Mouse (Mus musculus): Measurements from ENCODE around the gene Trmt6. TPM values are rescaled to one million over a fixed set of nuclear protein-coding genes. Genes with fewer than 3 reads are reported as not detected.

Trmt6 gene
- polyA plus RNA-seq, 1 experiment from 2014 or later, result 31.2 TPM

GRCm38 (mm10) chr2:132794204-132794586 lies 21.7 kb downstream of the Trmt6 start:
- 81% methylated on average over 7 of the region's 7 CpGs for WGBS
- no peak for ATAC-seq (replicated peaks; ENCODE audit: low FRiP score)

GRCm38 (mm10) chr2:132793441-132794203 lies 22.2 kb downstream of the Trmt6 start:
- Histone ChIP-seq H3K4me3 (replicated peaks) (no peak overlapping the region), H3K27ac (no peak overlapping the region), H3K27me3 (no peaks in the 10 kb centered on the region), H3K36me3 (no peaks in the 10 kb centered on the region), H3K4me1 (no peaks in the 10 kb centered on the region), H3K9me3 (replicated peaks) (no peaks in the 10 kb centered on the region), H3K4me2 (no peak overlapping the region), H3K9ac (no peak overlapping the region)
- 87% methylated on average over 19 of the region's 19 CpGs for WGBS
- ATAC-seq (replicated peaks; ENCODE audit: low FRiP score), result no peak

More at GRCm38 (mm10) chr2:132794204-132794586, 21.7 kb downstream of the Trmt6 start:
- Histone ChIP-seq H3K36me3 (no peaks in the 10 kb centered on the region), H3K27me3 (no peaks in the 10 kb centered on the region), H3K27ac (no peak overlapping the region), H3K4me3 (replicated peaks) (no peak overlapping the region), H3K4me1 (no peaks in the 10 kb centered on the region), H3K9ac (no peak overlapping the region), H3K9me3 (replicated peaks) (no peaks in the 10 kb centered on the region), H3K4me2 (no peak overlapping the region)

- Histone ChIP-seq H3K27ac (no peak overlapping the region), H3K4me3 (replicated peaks) (no peak overlapping the region), H3K27me3 (peaks cover 12% of the 10 kb centered on the region), H3K9ac (no peak overlapping the region), H3K4me2 (no peak overlapping the region), H3K9me3 (replicated peaks) (no peaks in the 10 kb centered on the region), H3K4me1 (peaks cover 6% of the 10 kb centered on the region), H3K36me3 (no peaks in the 10 kb centered on the region)
- no peak for ATAC-seq (replicated peaks; ENCODE audit: low FRiP score)
- WGBS, result 84% methylated on average over 6 of the region's 6 CpGs
Measured at GRCm38 (mm10) chr2:132784039-132784438, 31.8 kb downstream of the Trmt6 start.

- Histone ChIP-seq H3K36me3 (no peaks in the 10 kb centered on the region), H3K9me3 (replicated peaks) (no peaks in the 10 kb centered on the region), H3K27me3 (peaks cover 12% of the 10 kb centered on the region), H3K4me1 (peaks cover 6% of the 10 kb centered on the region), H3K4me2 (peak overlapping the region; percentile 87), H3K4me3 (replicated peaks) (peak overlapping the region; percentile 47), H3K9ac (no peak overlapping the region), H3K27ac (no peak overlapping the region)
- WGBS, result under 1% methylated on average over 41 of the region's 41 CpGs
- peak; percentile 99 for ATAC-seq (replicated peaks; ENCODE audit: low FRiP score)
Measured at GRCm38 (mm10) chr2:132781439-132782068, 34.3 kb downstream of the Trmt6 start.

- Histone ChIP-seq H3K4me3 (replicated peaks) (peak within 1 kb of the TSS; percentile 47), H3K4me1 (peaks cover 6% of the 10 kb centered on the region), H3K9ac (no peak within 1 kb of the TSS), H3K4me2 (peak within 1 kb of the TSS; percentile 87), H3K27me3 (peaks cover 12% of the 10 kb centered on the region), H3K36me3 (no peaks in the 10 kb centered on the region), H3K9me3 (replicated peaks) (no peaks in the 10 kb centered on the region), H3K27ac (no peak within 1 kb of the TSS)
- ATAC-seq (replicated peaks; ENCODE audit: low FRiP score), result no peak
- WGBS, result 12% methylated on average over 4 of the region's 4 CpGs
Measured at GRCm38 (mm10) chr2:132780978-132781377, 34.9 kb downstream of the Trmt6 start, which contains the start of gene Chgb. Chgb (plus strand) TSS chr2:132781278.

- H3K9me3 ChIP-seq (replicated peaks), result no peaks in the 10 kb centered on the region
- H3K36me3 ChIP-seq, result no peaks in the 10 kb centered on the region
- H3K4me2 ChIP-seq, result no peak overlapping the region
- WGBS, result 85% methylated on average over 1 of the region's 1 CpGs
- H3K9ac ChIP-seq, result no peak overlapping the region
- no peak overlapping the region for H3K4me3 ChIP-seq (replicated peaks)
- H3K27me3 ChIP-seq, result no peaks in the 10 kb centered on the region
- no peak for ATAC-seq (replicated peaks; ENCODE audit: low FRiP score)
- no peaks in the 10 kb centered on the region for H3K4me1 ChIP-seq
- H3K27ac ChIP-seq, result no peak overlapping the region
Measured at GRCm38 (mm10) chr2:132770822-132771221, 45.0 kb downstream of the Trmt6 start.

- Histone ChIP-seq H3K27me3 (no peaks in the 10 kb centered on the region), H3K4me3 (replicated peaks) (no peak overlapping the region), H3K36me3 (no peaks in the 10 kb centered on the region), H3K9ac (no peak overlapping the region), H3K27ac (no peak overlapping the region), H3K9me3 (replicated peaks) (no peaks in the 10 kb centered on the region), H3K4me1 (no peaks in the 10 kb centered on the region), H3K4me2 (no peak overlapping the region)
- 81% methylated on average over 5 of the region's 5 CpGs for WGBS
- ATAC-seq (replicated peaks; ENCODE audit: low FRiP score), result no peak
Measured at GRCm38 (mm10) chr2:132757911-132758310, 57.9 kb downstream of the Trmt6 start.

Other genes with a start within 250 kb of the Trmt6 start
- gene Gpcpd1, start 228.3 kb downstream of the Trmt6 start, polyA plus RNA-seq (2015; fragmentation: Nextera tagmentation; extraction: Ambion mirVana), result 33.6 and 34.1 TPM in 2 replicates
- gene Shld1, start 129.1 kb downstream of the Trmt6 start, polyA plus RNA-seq (2015; fragmentation: Nextera tagmentation; extraction: Ambion mirVana), result 15.2 and 16.2 TPM in 2 replicates
- gene Chgb, start 34.8 kb downstream of the Trmt6 start, polyA plus RNA-seq (2015; fragmentation: Nextera tagmentation; extraction: Ambion mirVana), result 4.3 and 31.0 TPM in 2 replicates
- 15.7 and 16.8 TPM in 2 replicates for gene Mcm8, start 86 bp upstream of the Trmt6 start, polyA plus RNA-seq (2015; fragmentation: Nextera tagmentation; extraction: Ambion mirVana)
- 11.2 and 16.5 TPM in 2 replicates for gene Crls1, start 30.6 kb upstream of the Trmt6 start, polyA plus RNA-seq (2015; fragmentation: Nextera tagmentation; extraction: Ambion mirVana)
- gene Lrrn4, start 64.8 kb upstream of the Trmt6 start, polyA plus RNA-seq (2015; fragmentation: Nextera tagmentation; extraction: Ambion mirVana), result 1.3 and 2.3 TPM in 2 replicates
- gene Fermt1, start 129.9 kb upstream of the Trmt6 start, polyA plus RNA-seq (2015; fragmentation: Nextera tagmentation; extraction: Ambion mirVana), result 14.9 and 16.2 TPM in 2 replicates

All from kidney, embryonic 15.5 days (tissue).